Mouse (Mus musculus): ENCODE data around the gene Ptk6. TPM values are rescaled to one million over a fixed set of nuclear protein-coding genes. Genes with fewer than 3 reads are reported as not detected.

Gene Ptk6
- polyA plus RNA-seq, 1 experiment: 0.15 TPM

GRCm38 (mm10) chr2:181235681-181236566, 33.3 kb upstream of the Ptk6 start:
- H3K4me3 ChIP-seq (ENCODE audit: extremely low read depth, insufficient read depth, insufficient read length): no peak overlapping the region
- WGBS: 89% methylated on average over 23 of the region's 23 CpGs

DNA sequence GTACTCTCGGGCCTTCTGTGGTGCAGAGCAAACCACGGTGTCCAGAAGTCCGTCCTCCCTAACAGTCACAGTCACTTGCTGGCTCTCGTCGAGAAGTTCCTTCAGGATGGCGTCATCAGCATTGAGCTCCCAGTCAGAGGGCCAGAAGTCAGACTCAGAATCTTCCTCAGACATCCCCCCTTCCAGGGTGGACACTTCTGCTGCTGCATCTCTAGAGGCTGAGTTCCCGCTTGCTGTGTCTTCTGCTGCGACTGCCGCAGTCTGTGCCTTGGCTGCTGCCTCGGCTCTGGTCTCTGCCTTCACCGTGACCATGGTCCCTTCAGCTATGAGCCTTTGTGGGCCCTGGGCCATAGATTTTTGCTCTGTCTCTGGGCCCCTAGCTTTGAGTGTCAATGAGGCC, 32.1 kb upstream of the Ptk6 start:
- Histone ChIP-seq H3K27me3 (ENCODE audit: control insufficient read depth, insufficient read depth, low read length) (no peaks in the 10 kb centered on the region), H3K27ac (ENCODE audit: insufficient read depth, low read length) (no peak overlapping the region), H3K36me3 (ENCODE audit: control insufficient read depth, insufficient read depth, low read length) (peaks cover 75% of the 10 kb centered on the region), H3K4me1 (ENCODE audit: control insufficient read depth, insufficient read depth, insufficient read length) (peaks cover 11% of the 10 kb centered on the region; the same call in 1 of the 2 replicates), H3K4me3 (ENCODE audit: extremely low read depth, insufficient read depth, insufficient read length) (no peak overlapping the region)
- DNase-seq (ENCODE audit: low read depth in 1 of 2, low spot score in 2 of 2): no peak
- 96% methylated on average over 11 of the region's 11 CpGs for WGBS
- TF ChIP-seq POLR2A (IDR thresholded peaks at IDR 0.05; ENCODE audit: low read depth, low read length) (no peak), CTCF (IDR thresholded peaks at IDR 0.05; ENCODE audit: extremely low read depth, insufficient read depth, insufficient read length, insufficient replicate concordance) (no peak)

More at GRCm38 (mm10) chr2:181235681-181236566, 33.3 kb upstream of the Ptk6 start:
- TF ChIP-seq CTCF (IDR thresholded peaks at IDR 0.05; ENCODE audit: extremely low read depth, insufficient read depth, insufficient read length, insufficient replicate concordance) (no peak), POLR2A (IDR thresholded peaks at IDR 0.05; ENCODE audit: low read depth, low read length) (no peak)
- H3K36me3 ChIP-seq (ENCODE audit: control insufficient read depth, insufficient read depth, low read length): peaks cover 75% of the 10 kb centered on the region
- H3K27ac ChIP-seq (ENCODE audit: insufficient read depth, low read length): no peak overlapping the region
- peak in 1 of 2 experiments; percentile 9 for DNase-seq (ENCODE audit: low read depth in 1 of 2, low spot score in 2 of 2)
- no peaks in the 10 kb centered on the region for H3K27me3 ChIP-seq (ENCODE audit: control insufficient read depth, insufficient read depth, low read length)
- H3K4me1 ChIP-seq (ENCODE audit: control insufficient read depth, insufficient read depth, insufficient read length): peaks cover 24% of the 10 kb centered on the region

DNA sequence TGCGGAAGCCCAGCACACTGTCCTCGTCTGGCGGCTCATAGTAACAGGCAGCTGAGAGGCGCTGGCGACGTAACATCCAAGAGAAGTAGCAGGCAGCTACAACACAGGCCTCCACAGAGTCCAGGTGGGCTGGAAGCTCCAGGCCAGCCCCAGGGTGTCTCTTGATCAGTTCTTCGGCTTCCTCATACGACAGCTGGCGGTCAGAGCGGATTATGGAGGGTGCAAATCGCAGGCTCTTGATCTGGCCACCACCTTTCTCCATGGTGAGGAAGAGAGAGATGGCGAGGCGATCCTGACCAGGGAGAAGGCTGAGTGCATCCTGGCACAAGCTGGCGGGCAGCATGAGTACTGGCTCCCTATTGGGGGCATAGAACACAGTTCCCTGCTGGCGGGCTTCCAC, 30.9 kb upstream of the Ptk6 start:
- Histone ChIP-seq H3K27ac (ENCODE audit: insufficient read depth, low read length) (no peak overlapping the region), H3K27me3 (ENCODE audit: control insufficient read depth, insufficient read depth, low read length) (no peaks in the 10 kb centered on the region), H3K36me3 (ENCODE audit: control insufficient read depth, insufficient read depth, low read length) (peaks cover 82% of the 10 kb centered on the region), H3K4me3 (ENCODE audit: extremely low read depth, insufficient read depth, insufficient read length) (no peak overlapping the region), H3K4me1 (ENCODE audit: control insufficient read depth, insufficient read depth, insufficient read length) (peaks cover 4% of the 10 kb centered on the region; the same call in 1 of the 2 replicates)
- DNase-seq (ENCODE audit: low read depth in 1 of 2, low spot score in 2 of 2): peak in 1 of 2 experiments; percentile 4
- TF ChIP-seq POLR2A (IDR thresholded peaks at IDR 0.05; ENCODE audit: low read depth, low read length): no peak
- no peak for TF ChIP-seq CTCF (IDR thresholded peaks at IDR 0.05; ENCODE audit: extremely low read depth, insufficient read depth, insufficient read length, insufficient replicate concordance)
- WGBS: 97% methylated on average over 15 of the region's 15 CpGs

DNA sequence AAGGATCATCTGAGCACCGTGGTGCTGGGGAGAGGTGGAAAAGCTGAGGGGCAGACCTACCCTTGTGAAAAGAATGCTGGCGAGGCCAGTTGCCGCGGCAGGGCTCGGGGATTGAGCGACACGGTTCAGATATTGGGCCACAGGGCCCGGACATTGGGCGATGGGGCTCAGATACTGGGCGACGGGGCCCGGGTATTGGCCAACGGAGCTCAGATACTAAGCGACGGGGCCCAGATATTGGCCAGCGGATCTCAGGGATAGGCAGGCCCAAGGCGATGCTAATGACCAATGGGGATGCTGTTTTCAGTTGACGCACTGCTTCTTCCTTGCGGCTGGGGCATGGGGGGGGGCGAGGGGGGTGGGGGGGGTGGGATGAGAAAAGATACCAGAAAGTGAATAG, 28.6 kb upstream of the Ptk6 start:
- Histone ChIP-seq H3K36me3 (ENCODE audit: control insufficient read depth, insufficient read depth, low read length) (peaks cover 87% of the 10 kb centered on the region), H3K4me3 (ENCODE audit: extremely low read depth, insufficient read depth, insufficient read length) (no peak overlapping the region), H3K27ac (ENCODE audit: insufficient read depth, low read length) (no peak overlapping the region), H3K4me1 (ENCODE audit: control insufficient read depth, insufficient read depth, insufficient read length) (no peaks in the 10 kb centered on the region), H3K27me3 (ENCODE audit: control insufficient read depth, insufficient read depth, low read length) (no peaks in the 10 kb centered on the region)
- no peak for DNase-seq (ENCODE audit: low read depth in 1 of 2, low spot score in 2 of 2)
- 98% methylated on average over 20 of the region's 20 CpGs for WGBS
- no peak for TF ChIP-seq POLR2A (IDR thresholded peaks at IDR 0.05; ENCODE audit: low read depth, low read length)
- no peak for TF ChIP-seq CTCF (IDR thresholded peaks at IDR 0.05; ENCODE audit: extremely low read depth, insufficient read depth, insufficient read length, insufficient replicate concordance)

DNA sequence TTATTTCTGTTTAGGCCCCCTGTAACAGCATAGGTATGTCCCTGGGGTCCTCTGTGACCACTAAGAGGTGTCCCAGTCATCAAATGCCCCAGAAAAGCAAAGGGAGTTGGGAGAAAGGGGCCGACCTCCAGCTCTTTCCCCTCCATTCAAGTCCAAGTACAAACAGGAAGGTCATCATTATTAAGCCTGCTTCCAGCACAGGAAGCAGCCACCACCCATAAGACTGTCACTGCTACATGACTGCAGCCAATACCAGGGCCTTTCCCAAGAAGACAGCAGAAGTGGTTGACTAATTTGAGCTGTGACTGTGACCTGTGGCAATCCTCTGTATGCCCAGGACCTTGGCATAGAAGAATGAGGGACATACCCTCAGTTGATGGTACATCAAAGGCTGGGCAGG, 25.7 kb upstream of the Ptk6 start:
- H3K4me1 ChIP-seq (ENCODE audit: control insufficient read depth, insufficient read depth, insufficient read length): no peaks in the 10 kb centered on the region
- DNase-seq (ENCODE audit: low read depth in 1 of 2, low spot score in 2 of 2): no peak
- TF ChIP-seq CTCF (IDR thresholded peaks at IDR 0.05; ENCODE audit: extremely low read depth, insufficient read depth, insufficient read length, insufficient replicate concordance): no peak
- no peak for TF ChIP-seq POLR2A (IDR thresholded peaks at IDR 0.05; ENCODE audit: low read depth, low read length)
- no peaks in the 10 kb centered on the region for H3K27me3 ChIP-seq (ENCODE audit: control insufficient read depth, insufficient read depth, low read length)
- no peak overlapping the region for H3K27ac ChIP-seq (ENCODE audit: insufficient read depth, low read length)
- 61% methylated on average over 1 of the region's 1 CpGs for WGBS
- H3K36me3 ChIP-seq (ENCODE audit: control insufficient read depth, insufficient read depth, low read length): peaks cover 61% of the 10 kb centered on the region
- no peak overlapping the region for H3K4me3 ChIP-seq (ENCODE audit: extremely low read depth, insufficient read depth, insufficient read length)

DNA sequence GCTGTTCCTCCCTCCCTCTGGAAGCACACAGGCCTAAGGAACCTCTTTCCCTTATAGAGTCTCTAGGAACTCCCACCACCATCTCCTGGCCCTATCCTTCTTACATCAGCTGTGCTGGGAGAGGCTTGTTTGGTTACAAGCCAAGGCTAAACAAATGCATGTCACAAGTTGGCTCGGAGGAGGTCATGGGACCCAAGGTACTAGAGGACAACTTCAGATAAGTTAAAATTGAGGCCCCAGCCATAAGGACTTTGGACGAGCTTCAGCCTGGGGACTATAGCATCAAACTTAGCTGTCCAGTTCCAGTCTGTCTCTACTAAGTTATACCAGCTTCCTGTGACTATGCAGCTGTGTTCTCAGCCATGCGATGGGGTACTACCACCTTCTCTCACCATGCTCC, 24.5 kb upstream of the Ptk6 start:
- H3K36me3 ChIP-seq (ENCODE audit: control insufficient read depth, insufficient read depth, low read length): peaks cover 50% of the 10 kb centered on the region
- DNase-seq (ENCODE audit: low read depth in 1 of 2, low spot score in 2 of 2): no peak
- 90% methylated on average over 3 of the region's 3 CpGs for WGBS

DNA sequence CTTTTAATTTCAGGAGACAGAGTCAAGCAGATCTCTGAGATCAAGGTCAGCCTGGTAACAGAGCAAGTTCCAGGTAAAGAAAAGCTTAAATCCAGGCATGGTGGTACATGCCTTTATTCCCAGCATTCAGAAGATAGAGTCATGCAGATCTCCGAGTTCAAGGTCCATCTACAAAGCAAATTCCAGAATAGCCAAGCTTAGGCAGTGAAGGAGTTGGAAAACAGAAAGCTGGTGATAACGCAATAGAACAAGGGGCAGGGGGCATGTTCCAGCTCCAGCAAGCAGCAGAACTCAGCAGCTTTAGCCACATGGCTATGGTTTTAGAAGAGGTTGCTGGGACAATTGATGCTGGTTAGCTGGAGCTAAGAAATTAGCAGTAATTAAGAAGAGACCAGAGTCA, 22.4 kb upstream of the Ptk6 start:
- H3K27me3 ChIP-seq (ENCODE audit: control insufficient read depth, insufficient read depth, low read length): no peaks in the 10 kb centered on the region
- H3K4me1 ChIP-seq (ENCODE audit: control insufficient read depth, insufficient read depth, insufficient read length): peaks cover 10% of the 10 kb centered on the region; the same call in 1 of the 2 replicates
- H3K27ac ChIP-seq (ENCODE audit: insufficient read depth, low read length): no peak overlapping the region
- peaks cover 33% of the 10 kb centered on the region for H3K36me3 ChIP-seq (ENCODE audit: control insufficient read depth, insufficient read depth, low read length)
- 88% methylated on average over 2 of the region's 2 CpGs for WGBS
- DNase-seq (ENCODE audit: low read depth in 1 of 2, low spot score in 2 of 2): no peak
- no peak overlapping the region for H3K4me3 ChIP-seq (ENCODE audit: extremely low read depth, insufficient read depth, insufficient read length)
- TF ChIP-seq POLR2A (IDR thresholded peaks at IDR 0.05; ENCODE audit: low read depth, low read length) (no peak), CTCF (IDR thresholded peaks at IDR 0.05; ENCODE audit: extremely low read depth, insufficient read depth, insufficient read length, insufficient replicate concordance) (no peak)

More for the DNA sequence above, 24.5 kb upstream of the Ptk6 start:
- H3K27ac ChIP-seq (ENCODE audit: insufficient read depth, low read length): no peak overlapping the region
- no peaks in the 10 kb centered on the region for H3K27me3 ChIP-seq (ENCODE audit: control insufficient read depth, insufficient read depth, low read length)
- H3K4me1 ChIP-seq (ENCODE audit: control insufficient read depth, insufficient read depth, insufficient read length): no peaks in the 10 kb centered on the region
- H3K4me3 ChIP-seq (ENCODE audit: extremely low read depth, insufficient read depth, insufficient read length): no peak overlapping the region
- no peak for TF ChIP-seq POLR2A (IDR thresholded peaks at IDR 0.05; ENCODE audit: low read depth, low read length)
- TF ChIP-seq CTCF (IDR thresholded peaks at IDR 0.05; ENCODE audit: extremely low read depth, insufficient read depth, insufficient read length, insufficient replicate concordance): no peak

Measured in spleen, adult 2 months (tissue).